Mouse (Mus musculus) MEL (cell line): ENCODE results near the gene Schip1. TPM values are rescaled to one million over a fixed set of nuclear protein-coding genes. Genes with fewer than 3 reads are reported as not detected.

ENCODE experiments used
- DNase-seq: peaks from one replicate; pipeline ENCODE4 v3.0.0; 2011; ENCODE audit warnings: low read depth, low spot score
- H3K27ac ChIP-seq: 2 replicates; pipeline ENCODE4 v1.5.1; 2012; ENCODE audit warnings: low read depth, mild to moderate bottlenecking, control low read depth, low read length, moderate library complexity; ENCODE audit not compliant: control insufficient read depth
- H3K27me3 ChIP-seq, 2 experiments: fragments of 150-350 bp in 1 of 2; sonication (generic) in 1 of 2; 2 replicates each; pipeline ENCODE4 v1.6.1; 2012; ENCODE audit warnings: low read length in 2 of 2, mild to moderate bottlenecking in 2 of 2, improper control_type of control experiment in 1 of 2, moderate library complexity in 1 of 2; ENCODE audit not compliant: insufficient read depth in 2 of 2, control insufficient read depth in 1 of 2
- H3K36me3 ChIP-seq, 2 experiments: 2 replicates each; pipeline ENCODE4 v1.6.1; 2012 to 2014; ENCODE audit warnings: low read length in 2 of 2, improper control_type of control experiment in 1 of 2, inconsistent platforms in 1 of 2, mild to moderate bottlenecking in 1 of 2; ENCODE audit not compliant: insufficient read depth in 2 of 2, control insufficient read depth in 1 of 2
- H3K4me1 ChIP-seq, 2 experiments: fragments of 150-350 bp in 1 of 2; sonication (generic) in 1 of 2; 2 replicates each; pipeline ENCODE4 v1.6.1; 2012; ENCODE audit warnings: low read length in 2 of 2, improper control_type of control experiment in 1 of 2, mild to moderate bottlenecking in 1 of 2; ENCODE audit not compliant: insufficient read depth in 2 of 2, control insufficient read depth in 1 of 2
- H3K4me3 ChIP-seq, 2 experiments: fragments of 150-350 bp in 1 of 2; sonication (generic) in 1 of 2; 2 replicates each; pipeline ENCODE4 v1.5.1; 2012; ENCODE audit warnings: low read depth in 2 of 2, low read length in 2 of 2, mild to moderate bottlenecking in 2 of 2, moderate library complexity in 2 of 2, control low read depth in 1 of 2, improper control_type of control experiment in 1 of 2; ENCODE audit not compliant: control insufficient read depth in 1 of 2, insufficient read depth in 1 of 2
- H3K79me2 ChIP-seq: 2 replicates; pipeline ENCODE4 v1.6.1; 2012; ENCODE audit warnings: mild to moderate bottlenecking, low read length, moderate library complexity; ENCODE audit not compliant: control insufficient read depth, poor library complexity, insufficient read depth
- H3K9ac ChIP-seq: 2 replicates; pipeline ENCODE4 v1.6.1; 2012; ENCODE audit warnings: low read depth, mild to moderate bottlenecking, control low read depth, low read length, moderate library complexity; ENCODE audit not compliant: control insufficient read depth, poor library complexity, severe bottlenecking
- H3K9me3 ChIP-seq: fragments of 150-350 bp; sonication (generic); replicated peaks from 2 replicates; pipeline ENCODE4 v1.6.1; 2012; ENCODE audit warnings: mild to moderate bottlenecking, low read length, improper control_type of control experiment, moderate library complexity; ENCODE audit not compliant: insufficient read depth
- CHD2 ChIP-seq: IDR thresholded peaks from 2 replicates; pipeline ENCODE4 v1.6.1; 2011; ENCODE audit warnings: low read length, improper control_type of control experiment
- CTCF ChIP-seq, 3 experiments: IDR thresholded peaks in 2 of 3; conservative IDR thresholded peaks in 1 of 3; 2 replicates each; pipeline ENCODE4 v1.5.1; 2011 to 2012; ENCODE audit warnings: low read length in 3 of 3, low read depth in 2 of 3, mild to moderate bottlenecking in 2 of 3, improper control_type of control experiment in 1 of 3, inconsistent platforms in 1 of 3, mixed read lengths in 1 of 3, moderate library complexity in 1 of 3; ENCODE audit not compliant: control insufficient read depth in 1 of 3, insufficient read depth in 1 of 3, poor library complexity in 1 of 3, severe bottlenecking in 1 of 3
- EP300 ChIP-seq, 2 experiments: IDR thresholded peaks; 2 replicates each; pipeline ENCODE4 v1.6.1; 2011; ENCODE audit warnings: improper control_type of control experiment in 2 of 2, low read length in 2 of 2, low read depth in 1 of 2, mild to moderate bottlenecking in 1 of 2
- GABPA ChIP-seq: IDR thresholded peaks from 2 replicates; pipeline ENCODE4 v1.6.1; 2012; ENCODE audit warnings: low read depth, mild to moderate bottlenecking, inconsistent platforms, low read length, improper control_type of control experiment, moderate library complexity
- JUND ChIP-seq: IDR thresholded peaks from 2 replicates; pipeline ENCODE4 v1.6.1; 2011; ENCODE audit warnings: low read depth, mild to moderate bottlenecking, improper control_type of control experiment, low read length
- KAT2A ChIP-seq: conservative IDR thresholded peaks from 2 replicates; pipeline ENCODE4 v1.6.1; 2012; ENCODE audit warnings: low read depth, low read length, improper control_type of control experiment, inconsistent platforms
- MAFK ChIP-seq: IDR thresholded peaks from 2 replicates; pipeline ENCODE4 v1.6.1; 2011; ENCODE audit warnings: low read depth, mild to moderate bottlenecking, low read length, improper control_type of control experiment, borderline replicate concordance
- MAZ ChIP-seq: IDR thresholded peaks from 2 replicates; pipeline ENCODE4 v1.6.1; 2012; ENCODE audit warnings: low read depth, mild to moderate bottlenecking, inconsistent platforms, low read length, improper control_type of control experiment
- MYB ChIP-seq: IDR thresholded peaks from 2 replicates; pipeline ENCODE4 v1.6.1; 2011; ENCODE audit warnings: mild to moderate bottlenecking, low read depth, low read length, improper control_type of control experiment
- NELFE ChIP-seq: IDR thresholded peaks from 2 replicates; pipeline ENCODE4 v1.6.1; 2011; ENCODE audit warnings: low read depth, low read length, improper control_type of control experiment
- NRF1 ChIP-seq: IDR thresholded peaks from 2 replicates; pipeline ENCODE4 v1.6.1; 2014; ENCODE audit warnings: low read depth, mild to moderate bottlenecking, inconsistent platforms, low read length, improper control_type of control experiment, moderate library complexity; ENCODE audit not compliant: poor library complexity, insufficient read depth, severe bottlenecking
- POLR2A ChIP-seq, 2 experiments: IDR thresholded peaks; 2 replicates each; pipeline ENCODE4 v1.6.1; 2011 to 2012; ENCODE audit warnings: low read length in 2 of 2, mild to moderate bottlenecking in 2 of 2, control low read depth in 1 of 2, improper control_type of control experiment in 1 of 2, low read depth in 1 of 2, moderate library complexity in 1 of 2; ENCODE audit not compliant: control insufficient read depth in 1 of 2, insufficient read depth in 1 of 2, poor library complexity in 1 of 2
- RAD21 ChIP-seq: IDR thresholded peaks from 2 replicates; pipeline ENCODE4 v1.6.1; 2011; ENCODE audit warnings: mild to moderate bottlenecking, low read depth, low read length, improper control_type of control experiment
- RCOR1 ChIP-seq: IDR thresholded peaks from 2 replicates; pipeline ENCODE4 v1.6.1; 2012; ENCODE audit warnings: low read depth, mild to moderate bottlenecking, inconsistent platforms, low read length, improper control_type of control experiment
- TBP ChIP-seq: IDR thresholded peaks from 2 replicates; pipeline ENCODE4 v1.8.0; 2011; ENCODE audit warnings: low read depth, low read length, improper control_type of control experiment
- UBTF ChIP-seq: IDR thresholded peaks from 2 replicates; pipeline ENCODE4 v1.6.1; 2012; ENCODE audit warnings: low read depth, mild to moderate bottlenecking, inconsistent platforms, low read length, improper control_type of control experiment, moderate library complexity, borderline replicate concordance; ENCODE audit not compliant: insufficient read depth
- USF2 ChIP-seq, 2 experiments: IDR thresholded peaks; 2 replicates each; pipeline ENCODE4 v1.6.1; 2011 to 2012; ENCODE audit warnings: improper control_type of control experiment in 2 of 2, low read length in 2 of 2, borderline replicate concordance in 1 of 2, inconsistent platforms in 1 of 2, low read depth in 1 of 2, mild to moderate bottlenecking in 1 of 2; ENCODE audit not compliant: insufficient read depth in 1 of 2
- ZNF384 ChIP-seq: IDR thresholded peaks from 2 replicates; pipeline ENCODE4 v1.6.1; 2012; ENCODE audit warnings: low read depth, mild to moderate bottlenecking, inconsistent platforms, low read length, improper control_type of control experiment
- polyA plus RNA-seq, 2 experiments: library from polyadenylated mRNA; stranded (reverse) in 1 of 2; unstranded in 1 of 2; fragments of >175 nt in 1 of 2; fragments of >200 nt in 1 of 2; gene quantifications; 2 replicates each; pipeline versions ENCODE4 v1.2.1 to v1.2.4; 2012; ENCODE audit warnings: low replicate concordance in 2 of 2, low read depth in 1 of 2; ENCODE audit not compliant: insufficient read length in 2 of 2, insufficient read depth in 1 of 2, missing spikeins in 1 of 2
- total RNA-seq: library from RNA; depleted of rRNA; stranded (reverse); fragments of 300-350 nt; gene quantifications from 2 replicates; pipeline ENCODE4 v1.2.3, GENCODE M21; 2012

The Schip1 gene
- total and polyA plus RNA-seq, 3 experiments = 10.1 to 12.4 TPM; not detected in 1

DNA sequence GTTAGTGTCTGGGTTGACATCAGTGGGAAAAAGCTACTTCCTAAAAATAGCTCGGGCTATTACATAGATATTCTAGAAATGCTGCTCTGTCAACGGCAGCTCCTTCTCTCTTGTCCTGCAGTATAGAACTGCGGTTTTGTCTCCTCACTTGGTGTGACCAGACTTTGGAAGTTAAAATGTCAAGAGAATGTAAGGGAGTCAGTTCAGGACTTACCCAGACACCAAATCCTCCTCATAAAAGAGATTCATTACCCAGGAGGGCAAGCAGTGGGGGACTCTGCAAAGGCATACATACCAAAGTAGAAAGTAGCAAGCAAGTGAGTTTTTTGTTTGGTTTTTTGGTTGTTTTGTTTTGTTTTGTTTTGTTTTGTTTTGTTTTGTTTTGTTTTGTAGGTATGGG is 347.7 kb downstream of the Schip1 start:
- Histone ChIP-seq H3K79me2 (no peaks in the 10 kb centered on the region), H3K9ac (no peak overlapping the region), H3K9me3 (no peaks in the 10 kb centered on the region), H3K27ac (no peak overlapping the region), H3K36me3 (no peaks in the 10 kb centered on the region), H3K4me1 (no peaks in the 10 kb centered on the region), H3K27me3 (peaks cover 0 to 1% of the 10 kb centered on the region in 2 experiments; a peak in 1 of 4 replicates), H3K4me3 (no peak overlapping the region)
- no peak for DNase-seq
- TF ChIP-seq RAD21 = no peak
- no peak for TF ChIP-seq MAZ

DNA sequence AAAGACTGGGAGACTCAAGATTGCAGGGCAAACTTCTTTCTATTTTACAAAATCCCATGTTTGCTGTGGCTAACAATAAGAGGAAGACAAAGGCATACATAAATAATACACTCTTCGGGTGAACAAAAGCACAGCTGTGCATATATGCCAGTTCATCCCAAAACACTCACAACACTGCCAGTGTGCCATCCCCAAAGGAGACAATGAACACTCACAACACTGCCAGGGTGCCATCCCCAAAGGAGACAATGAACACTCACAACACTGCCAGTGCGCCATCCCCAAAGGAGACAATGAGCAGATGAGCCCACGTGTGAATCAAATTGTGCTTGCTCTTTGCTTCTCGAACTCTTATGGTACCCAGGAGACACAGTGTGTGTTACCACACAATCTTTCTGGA is 355.2 kb downstream of the Schip1 start:
- no peak for DNase-seq
- Histone ChIP-seq H3K27me3 (no peaks in the 10 kb centered on the region), H3K9ac (no peak overlapping the region), H3K27ac (no peak overlapping the region), H3K4me1 (no peaks in the 10 kb centered on the region), H3K36me3 (no peaks in the 10 kb centered on the region), H3K4me3 (no peak overlapping the region), H3K79me2 (no peaks in the 10 kb centered on the region), H3K9me3 (no peaks in the 10 kb centered on the region)
- no peak for TF ChIP-seq MAFK
- TF ChIP-seq KAT2A = no peak
- no peak for TF ChIP-seq CHD2
- TF ChIP-seq TBP = no peak
- TF ChIP-seq JUND = no peak
- no peak for TF ChIP-seq NRF1
- no peak for TF ChIP-seq RCOR1
- no peak for TF ChIP-seq USF2 (IDR thresholded peaks at IDR 0.05; ENCODE audit: borderline replicate concordance in 1 of 2, insufficient read depth in 1 of 2, low read depth in 1 of 2, low read length in 2 of 2)
- TF ChIP-seq CTCF (IDR thresholded peaks at IDR 0.05 in 2 of 3, conservative IDR thresholded peaks at IDR 0.05 in 1 of 3; ENCODE audit: control insufficient read depth in 1 of 3, insufficient read depth in 1 of 3, low read depth in 2 of 3, low read length in 3 of 3, poor library complexity in 1 of 3, severe bottlenecking in 1 of 3) = no peak
- TF ChIP-seq MYB = no peak
- TF ChIP-seq NELFE = no peak
- TF ChIP-seq POLR2A (IDR thresholded peaks at IDR 0.05; ENCODE audit: control insufficient read depth in 1 of 2, insufficient read depth in 1 of 2, low read depth in 1 of 2, low read length in 2 of 2, poor library complexity in 1 of 2) = no peak
- TF ChIP-seq ZNF384 = no peak
- no peak for TF ChIP-seq GABPA
- TF ChIP-seq EP300 (IDR thresholded peaks at IDR 0.05; ENCODE audit: low read depth in 1 of 2, low read length in 2 of 2) = no peak
- TF ChIP-seq UBTF = no peak
